Mouse (Mus musculus) MEL (cell line): ENCODE measurements around the gene Syna. TPM values are rescaled to one million over a fixed set of nuclear protein-coding genes. Genes with fewer than 3 reads are reported as not detected.

ENCODE experiments used
- DNase-seq: peaks from one replicate; pipeline ENCODE4 v3.0.0; 2011; ENCODE audit warnings: low read depth, low spot score
- H3K27ac ChIP-seq: 2 replicates; pipeline ENCODE4 v1.5.1; 2012; ENCODE audit warnings: low read depth, mild to moderate bottlenecking, control low read depth, low read length, moderate library complexity; ENCODE audit not compliant: control insufficient read depth
- H3K27me3 ChIP-seq, 2 experiments: fragments of 150-350 bp in 1 of 2; sonication (generic) in 1 of 2; 2 replicates each; pipeline ENCODE4 v1.6.1; 2012; ENCODE audit warnings: low read length in 2 of 2, mild to moderate bottlenecking in 2 of 2, improper control_type of control experiment in 1 of 2, moderate library complexity in 1 of 2; ENCODE audit not compliant: insufficient read depth in 2 of 2, control insufficient read depth in 1 of 2
- H3K36me3 ChIP-seq, 2 experiments: 2 replicates each; pipeline ENCODE4 v1.6.1; 2012 to 2014; ENCODE audit warnings: low read length in 2 of 2, improper control_type of control experiment in 1 of 2, inconsistent platforms in 1 of 2, mild to moderate bottlenecking in 1 of 2; ENCODE audit not compliant: insufficient read depth in 2 of 2, control insufficient read depth in 1 of 2
- H3K4me1 ChIP-seq, 2 experiments: fragments of 150-350 bp in 1 of 2; sonication (generic) in 1 of 2; 2 replicates each; pipeline ENCODE4 v1.6.1; 2012; ENCODE audit warnings: low read length in 2 of 2, improper control_type of control experiment in 1 of 2, mild to moderate bottlenecking in 1 of 2; ENCODE audit not compliant: insufficient read depth in 2 of 2, control insufficient read depth in 1 of 2
- H3K4me3 ChIP-seq, 2 experiments: fragments of 150-350 bp in 1 of 2; sonication (generic) in 1 of 2; 2 replicates each; pipeline ENCODE4 v1.5.1; 2012; ENCODE audit warnings: low read depth in 2 of 2, low read length in 2 of 2, mild to moderate bottlenecking in 2 of 2, moderate library complexity in 2 of 2, control low read depth in 1 of 2, improper control_type of control experiment in 1 of 2; ENCODE audit not compliant: control insufficient read depth in 1 of 2, insufficient read depth in 1 of 2
- H3K79me2 ChIP-seq: 2 replicates; pipeline ENCODE4 v1.6.1; 2012; ENCODE audit warnings: mild to moderate bottlenecking, low read length, moderate library complexity; ENCODE audit not compliant: control insufficient read depth, poor library complexity, insufficient read depth
- H3K9ac ChIP-seq: 2 replicates; pipeline ENCODE4 v1.6.1; 2012; ENCODE audit warnings: low read depth, mild to moderate bottlenecking, control low read depth, low read length, moderate library complexity; ENCODE audit not compliant: control insufficient read depth, poor library complexity, severe bottlenecking
- H3K9me3 ChIP-seq: fragments of 150-350 bp; sonication (generic); replicated peaks from 2 replicates; pipeline ENCODE4 v1.6.1; 2012; ENCODE audit warnings: mild to moderate bottlenecking, low read length, improper control_type of control experiment, moderate library complexity; ENCODE audit not compliant: insufficient read depth
- BHLHE40 ChIP-seq: IDR thresholded peaks from 2 replicates; pipeline ENCODE4 v1.6.1; 2012; ENCODE audit warnings: low read depth, mild to moderate bottlenecking, inconsistent platforms, low read length, improper control_type of control experiment, borderline replicate concordance
- CHD1 ChIP-seq: IDR thresholded peaks from 2 replicates; pipeline ENCODE4 v1.6.1; 2012; ENCODE audit warnings: low read depth, mild to moderate bottlenecking, inconsistent platforms, low read length, improper control_type of control experiment
- CHD2 ChIP-seq: IDR thresholded peaks from 2 replicates; pipeline ENCODE4 v1.6.1; 2011; ENCODE audit warnings: low read length, improper control_type of control experiment
- CTCF ChIP-seq, 3 experiments: IDR thresholded peaks in 2 of 3; conservative IDR thresholded peaks in 1 of 3; 2 replicates each; pipeline ENCODE4 v1.5.1; 2011 to 2012; ENCODE audit warnings: low read length in 3 of 3, low read depth in 2 of 3, mild to moderate bottlenecking in 2 of 3, improper control_type of control experiment in 1 of 3, inconsistent platforms in 1 of 3, mixed read lengths in 1 of 3, moderate library complexity in 1 of 3; ENCODE audit not compliant: control insufficient read depth in 1 of 3, insufficient read depth in 1 of 3, poor library complexity in 1 of 3, severe bottlenecking in 1 of 3
- E2F4 ChIP-seq: IDR thresholded peaks from 2 replicates; pipeline ENCODE4 v1.6.1; 2011; ENCODE audit warnings: low read depth, low read length, improper control_type of control experiment, borderline replicate concordance
- ELF1 ChIP-seq: IDR thresholded peaks from 2 replicates; pipeline ENCODE4 v1.6.1; 2014; ENCODE audit warnings: low read depth, mild to moderate bottlenecking, inconsistent platforms, low read length, improper control_type of control experiment, moderate library complexity
- ETS1 ChIP-seq: IDR thresholded peaks from 2 replicates; pipeline ENCODE4 v1.6.1; 2012; ENCODE audit warnings: low read depth, mild to moderate bottlenecking, inconsistent platforms, low read length, improper control_type of control experiment, moderate library complexity
- GABPA ChIP-seq: IDR thresholded peaks from 2 replicates; pipeline ENCODE4 v1.6.1; 2012; ENCODE audit warnings: low read depth, mild to moderate bottlenecking, inconsistent platforms, low read length, improper control_type of control experiment, moderate library complexity
- GATA1 ChIP-seq: IDR thresholded peaks from 2 replicates; pipeline ENCODE4 v1.6.1; 2011; ENCODE audit warnings: low read depth, low read length, improper control_type of control experiment
- JUND ChIP-seq: IDR thresholded peaks from 2 replicates; pipeline ENCODE4 v1.6.1; 2011; ENCODE audit warnings: low read depth, mild to moderate bottlenecking, improper control_type of control experiment, low read length
- KAT2A ChIP-seq: conservative IDR thresholded peaks from 2 replicates; pipeline ENCODE4 v1.6.1; 2012; ENCODE audit warnings: low read depth, low read length, improper control_type of control experiment, inconsistent platforms
- MAFK ChIP-seq: IDR thresholded peaks from 2 replicates; pipeline ENCODE4 v1.6.1; 2011; ENCODE audit warnings: low read depth, mild to moderate bottlenecking, low read length, improper control_type of control experiment, borderline replicate concordance
- MAZ ChIP-seq: IDR thresholded peaks from 2 replicates; pipeline ENCODE4 v1.6.1; 2012; ENCODE audit warnings: low read depth, mild to moderate bottlenecking, inconsistent platforms, low read length, improper control_type of control experiment
- MXI1 ChIP-seq: IDR thresholded peaks from 2 replicates; pipeline ENCODE4 v1.6.1; 2011; ENCODE audit warnings: mild to moderate bottlenecking, low read depth, low read length, improper control_type of control experiment
- MYB ChIP-seq: IDR thresholded peaks from 2 replicates; pipeline ENCODE4 v1.6.1; 2011; ENCODE audit warnings: mild to moderate bottlenecking, low read depth, low read length, improper control_type of control experiment
- MYC ChIP-seq: IDR thresholded peaks from 2 replicates; pipeline ENCODE4 v1.6.1; 2011; ENCODE audit warnings: low read depth, mild to moderate bottlenecking, low read length, improper control_type of control experiment, moderate library complexity
- NELFE ChIP-seq: IDR thresholded peaks from 2 replicates; pipeline ENCODE4 v1.6.1; 2011; ENCODE audit warnings: low read depth, low read length, improper control_type of control experiment
- NRF1 ChIP-seq: IDR thresholded peaks from 2 replicates; pipeline ENCODE4 v1.6.1; 2014; ENCODE audit warnings: low read depth, mild to moderate bottlenecking, inconsistent platforms, low read length, improper control_type of control experiment, moderate library complexity; ENCODE audit not compliant: poor library complexity, insufficient read depth, severe bottlenecking
- POLR2A ChIP-seq, 2 experiments: IDR thresholded peaks; 2 replicates each; pipeline ENCODE4 v1.6.1; 2011 to 2012; ENCODE audit warnings: low read length in 2 of 2, mild to moderate bottlenecking in 2 of 2, control low read depth in 1 of 2, improper control_type of control experiment in 1 of 2, low read depth in 1 of 2, moderate library complexity in 1 of 2; ENCODE audit not compliant: control insufficient read depth in 1 of 2, insufficient read depth in 1 of 2, poor library complexity in 1 of 2
- POLR2AphosphoS2 ChIP-seq: IDR thresholded peaks from 2 replicates; pipeline ENCODE4 v1.6.1; 2011; ENCODE audit warnings: low read length, improper control_type of control experiment
- POLR2AphosphoS5 ChIP-seq: IDR thresholded peaks from 2 replicates; pipeline ENCODE4 v1.6.1; 2012; ENCODE audit warnings: low read depth, borderline replicate concordance, mild to moderate bottlenecking, inconsistent platforms, low read length, moderate library complexity, mixed read lengths
- RAD21 ChIP-seq: IDR thresholded peaks from 2 replicates; pipeline ENCODE4 v1.6.1; 2011; ENCODE audit warnings: mild to moderate bottlenecking, low read depth, low read length, improper control_type of control experiment
- RCOR1 ChIP-seq: IDR thresholded peaks from 2 replicates; pipeline ENCODE4 v1.6.1; 2012; ENCODE audit warnings: low read depth, mild to moderate bottlenecking, inconsistent platforms, low read length, improper control_type of control experiment
- SIN3A ChIP-seq: IDR thresholded peaks from 2 replicates; pipeline ENCODE4 v1.6.1; 2012; ENCODE audit warnings: low read length, improper control_type of control experiment, inconsistent platforms
- SMC3 ChIP-seq: IDR thresholded peaks from 2 replicates; pipeline ENCODE4 v1.6.1; 2011; ENCODE audit warnings: low read depth, low read length, improper control_type of control experiment
- TAL1 ChIP-seq: IDR thresholded peaks from 2 replicates; pipeline ENCODE4 v1.6.1; 2012; ENCODE audit warnings: mild to moderate bottlenecking, inconsistent platforms, low read length, moderate library complexity, mixed read lengths
- TBP ChIP-seq: IDR thresholded peaks from 2 replicates; pipeline ENCODE4 v1.8.0; 2011; ENCODE audit warnings: low read depth, low read length, improper control_type of control experiment
- TCF12 ChIP-seq: IDR thresholded peaks from 2 replicates; pipeline ENCODE4 v1.6.1; 2014; ENCODE audit warnings: low read depth, mild to moderate bottlenecking, inconsistent platforms, low read length, improper control_type of control experiment, moderate library complexity
- UBTF ChIP-seq: IDR thresholded peaks from 2 replicates; pipeline ENCODE4 v1.6.1; 2012; ENCODE audit warnings: low read depth, mild to moderate bottlenecking, inconsistent platforms, low read length, improper control_type of control experiment, moderate library complexity, borderline replicate concordance; ENCODE audit not compliant: insufficient read depth
- USF1 ChIP-seq: IDR thresholded peaks from 2 replicates; pipeline ENCODE4 v1.6.1; 2014; ENCODE audit warnings: low read depth, mild to moderate bottlenecking, inconsistent platforms, low read length, improper control_type of control experiment, moderate library complexity
- USF2 ChIP-seq, 2 experiments: IDR thresholded peaks; 2 replicates each; pipeline ENCODE4 v1.6.1; 2011 to 2012; ENCODE audit warnings: improper control_type of control experiment in 2 of 2, low read length in 2 of 2, borderline replicate concordance in 1 of 2, inconsistent platforms in 1 of 2, low read depth in 1 of 2, mild to moderate bottlenecking in 1 of 2; ENCODE audit not compliant: insufficient read depth in 1 of 2
- ZC3H11A ChIP-seq: IDR thresholded peaks from 2 replicates; pipeline ENCODE4 v1.6.1; 2012; ENCODE audit warnings: low read depth, mild to moderate bottlenecking, inconsistent platforms, low read length, improper control_type of control experiment
- ZKSCAN1 ChIP-seq: IDR thresholded peaks from 2 replicates; pipeline ENCODE4 v1.6.1; 2012; ENCODE audit warnings: low read depth, mild to moderate bottlenecking, inconsistent platforms, low read length, improper control_type of control experiment, moderate library complexity
- ZNF384 ChIP-seq: IDR thresholded peaks from 2 replicates; pipeline ENCODE4 v1.6.1; 2012; ENCODE audit warnings: low read depth, mild to moderate bottlenecking, inconsistent platforms, low read length, improper control_type of control experiment
- polyA plus RNA-seq, 2 experiments: library from polyadenylated mRNA; stranded (reverse) in 1 of 2; unstranded in 1 of 2; fragments of >175 nt in 1 of 2; fragments of >200 nt in 1 of 2; gene quantifications; 2 replicates each; pipeline versions ENCODE4 v1.2.1 to v1.2.4; 2012; ENCODE audit warnings: low replicate concordance in 2 of 2, low read depth in 1 of 2; ENCODE audit not compliant: insufficient read length in 2 of 2, insufficient read depth in 1 of 2, missing spikeins in 1 of 2
- total RNA-seq: library from RNA; depleted of rRNA; stranded (reverse); fragments of 300-350 nt; gene quantifications from 2 replicates; pipeline ENCODE4 v1.2.3, GENCODE M21; 2012

The Syna gene
- total and polyA plus RNA-seq, 3 experiments = 0.21 TPM; not detected in 2

DNA sequence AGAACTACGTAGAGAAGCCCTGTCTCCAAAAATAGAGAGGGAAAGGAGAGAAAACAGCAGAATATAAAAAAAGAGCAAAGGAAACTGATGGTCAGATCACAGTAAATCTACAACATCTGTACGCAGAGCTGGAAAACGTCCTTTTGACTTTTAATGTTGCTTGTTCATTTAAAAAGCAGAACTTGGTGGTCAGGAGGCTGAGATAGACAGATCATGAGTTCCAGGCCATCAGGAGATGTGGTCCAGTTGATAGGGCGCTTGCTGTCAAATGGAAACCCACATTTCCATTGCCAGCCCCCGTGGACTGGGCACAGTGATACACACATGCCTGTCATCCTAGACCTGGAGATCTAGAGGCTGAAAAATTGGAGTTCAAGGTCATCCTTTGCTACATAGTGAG is 24.8 kb upstream of the Syna start (continued):
- TF ChIP-seq ZC3H11A = no peak
- peak; percentile 94; the same call in 1 of the 2 replicates for TF ChIP-seq MXI1
- TF ChIP-seq SMC3 = no peak
- TF ChIP-seq NELFE = peak; percentile 26; the same call in 1 of the 2 replicates
- TF ChIP-seq CTCF (IDR thresholded peaks at IDR 0.05 in 2 of 3, conservative IDR thresholded peaks at IDR 0.05 in 1 of 3; ENCODE audit: control insufficient read depth in 1 of 3, insufficient read depth in 1 of 3, low read depth in 2 of 3, low read length in 3 of 3, poor library complexity in 1 of 3, severe bottlenecking in 1 of 3) = no peak
- TF ChIP-seq KAT2A = no peak
- TF ChIP-seq GATA1 = peak; percentile 89
- no peak for TF ChIP-seq JUND
- no peak for TF ChIP-seq ELF1
- peak; percentile 61; the same call in 1 of the 2 replicates for TF ChIP-seq MYC
- TF ChIP-seq MAZ = no peak
- no peak for TF ChIP-seq E2F4
- TF ChIP-seq MAFK = no peak
- no peak for TF ChIP-seq RAD21
- peak; percentile 92 for TF ChIP-seq ETS1
- TF ChIP-seq ZNF384 = peak; percentile 80
- TF ChIP-seq POLR2A (IDR thresholded peaks at IDR 0.05; ENCODE audit: control insufficient read depth in 1 of 2, insufficient read depth in 1 of 2, low read depth in 1 of 2, low read length in 2 of 2, poor library complexity in 1 of 2) = peak in 1 of 2 experiments; percentile 47; a peak in 2 of 4 replicates

DNA sequence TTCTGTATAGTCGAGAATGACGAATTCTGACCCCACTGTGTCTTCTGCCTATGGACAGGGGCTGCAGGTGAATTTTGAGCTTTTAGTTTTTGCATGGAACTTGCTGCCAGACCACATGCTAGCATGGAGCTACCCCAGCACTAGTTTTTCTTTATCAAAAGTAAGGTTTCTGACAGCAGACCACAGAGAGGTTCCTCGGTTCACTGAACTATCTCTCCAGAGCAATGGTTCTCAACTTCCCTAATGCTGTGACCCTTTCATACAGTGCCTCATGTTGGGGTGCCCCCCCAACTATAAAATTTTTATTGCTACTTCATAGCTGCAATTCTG is 23.9 kb upstream of the Syna start:
- Histone ChIP-seq H3K36me3 (peaks cover 0 to 22% of the 10 kb centered on the region in 2 experiments; a peak in 2 of 4 replicates), H3K79me2 (peaks cover 24% of the 10 kb centered on the region), H3K9ac (peak overlapping the region; percentile 90), H3K4me3 (peak overlapping the region; percentile 80 to 87), H3K4me1 (peaks cover 2 to 24% of the 10 kb centered on the region in 2 experiments), H3K27me3 (no peaks in the 10 kb centered on the region), H3K9me3 (no peaks in the 10 kb centered on the region), H3K27ac (peak overlapping the region; percentile 98)
- peak; percentile 88 for DNase-seq
- TF ChIP-seq MYB = no peak
- no peak for TF ChIP-seq CHD2
- no peak for TF ChIP-seq NELFE
- TF ChIP-seq CHD1 = peak; percentile 88; the same call in 1 of the 2 replicates
- TF ChIP-seq E2F4 = no peak
- TF ChIP-seq ZKSCAN1 = no peak
- peak; percentile 97 for TF ChIP-seq MYC
- peak; percentile 86 for TF ChIP-seq TCF12
- TF ChIP-seq TBP = peak; percentile 58; the same call in 1 of the 2 replicates
- no peak for TF ChIP-seq POLR2AphosphoS2
- no peak for TF ChIP-seq SMC3
- no peak for TF ChIP-seq NRF1
- TF ChIP-seq GABPA = no peak
- TF ChIP-seq TAL1 = peak; percentile 68
- TF ChIP-seq RCOR1 = peak; percentile 72; the same call in 1 of the 2 replicates
- no peak for TF ChIP-seq USF1
- peak in 1 of 2 experiments; percentile 56; a peak in 2 of 4 replicates for TF ChIP-seq POLR2A (IDR thresholded peaks at IDR 0.05; ENCODE audit: control insufficient read depth in 1 of 2, insufficient read depth in 1 of 2, low read depth in 1 of 2, low read length in 2 of 2, poor library complexity in 1 of 2)
- peak; percentile 24; the same call in 1 of the 2 replicates for TF ChIP-seq ZNF384
- no peak for TF ChIP-seq USF2 (IDR thresholded peaks at IDR 0.05; ENCODE audit: borderline replicate concordance in 1 of 2, insufficient read depth in 1 of 2, low read depth in 1 of 2, low read length in 2 of 2)
- TF ChIP-seq ELF1 = no peak
- no peak for TF ChIP-seq RAD21
- no peak for TF ChIP-seq ZC3H11A
- no peak for TF ChIP-seq BHLHE40
- TF ChIP-seq SIN3A = peak; percentile 90
- no peak for TF ChIP-seq UBTF
- TF ChIP-seq POLR2AphosphoS5 = no peak
- peak; percentile 83 for TF ChIP-seq ETS1
